Mouse (Mus musculus) hindlimb bud, embryonic 11.5 days (tissue): ENCODE data around the gene Ankrd17.

Source experiments
- DNase-seq: peaks from one replicate; pipeline ENCODE4 v3.0.0-alpha.2; 2012; ENCODE audit warnings: low read depth, low spot score; ENCODE audit errors: extremely low spot score

Gene Ankrd17

DNA sequence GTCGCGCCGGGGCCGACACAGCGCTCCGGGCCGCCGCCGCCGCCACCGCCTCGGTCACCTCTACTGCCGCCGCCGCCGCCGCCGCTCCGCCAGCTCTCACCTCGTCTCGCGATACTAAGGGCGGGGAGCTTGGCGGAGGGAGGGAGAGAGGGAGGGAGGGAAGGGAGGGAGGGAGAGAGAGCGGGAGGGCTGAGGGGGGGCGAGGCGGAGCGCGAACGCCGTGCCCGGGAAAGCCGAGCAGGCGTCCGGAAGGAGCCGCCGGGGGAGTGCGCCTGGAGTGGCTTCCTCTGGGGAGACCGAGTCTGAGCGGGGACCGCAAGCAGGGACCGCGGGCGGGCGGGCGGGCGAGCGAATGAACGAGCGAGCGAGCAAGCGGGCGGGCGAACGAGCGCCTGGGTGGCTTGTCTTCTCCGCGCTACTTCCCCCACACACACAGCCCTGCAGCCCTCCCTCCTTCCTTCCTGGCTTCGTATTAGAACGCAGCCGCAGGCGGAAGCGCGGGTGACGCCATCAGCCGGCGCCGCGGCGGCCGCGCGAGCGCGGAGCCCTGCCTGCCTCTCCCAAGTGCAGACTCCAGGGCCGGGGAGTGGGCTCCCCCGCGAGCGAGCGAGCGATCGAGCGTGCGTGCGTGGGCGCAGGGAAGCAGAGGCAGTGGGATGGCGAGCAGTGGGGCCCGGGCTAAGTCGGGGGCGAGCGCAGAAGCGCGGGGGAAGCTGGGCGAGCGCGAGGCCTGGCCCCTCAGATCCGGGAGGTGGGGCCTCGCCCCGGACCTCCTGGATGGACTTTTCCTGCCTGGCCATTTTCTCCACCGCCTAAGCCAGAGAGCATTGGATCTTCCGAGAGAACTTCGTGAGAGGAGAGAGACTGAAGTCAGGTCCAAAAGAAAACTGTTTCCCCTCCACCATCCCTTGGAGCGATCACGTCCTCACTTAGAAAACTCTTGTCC lies at the start of gene Ankrd17:
TSS of gene Ankrd17 (minus strand) at position 457 of the 946 bp plus-strand sequence.
- DNase-seq = no peak

DNA sequence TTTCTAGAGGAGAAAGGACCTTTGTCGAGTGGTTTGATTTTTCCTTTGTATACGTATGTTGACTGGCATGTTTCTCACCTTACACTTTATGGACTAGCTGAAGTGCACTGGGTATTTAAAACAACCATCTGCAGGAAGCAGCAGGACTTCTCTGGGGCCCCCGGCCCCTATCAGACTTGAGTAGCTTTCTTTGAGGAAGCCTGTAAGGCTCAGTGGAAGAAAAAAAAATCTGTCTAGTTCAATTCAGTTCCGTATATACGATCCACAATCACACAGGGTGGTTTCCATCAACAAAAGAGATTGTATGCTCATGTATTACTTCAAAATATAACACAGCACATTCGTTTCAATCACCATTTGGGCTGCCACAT lies 48.5 kb upstream of the Ankrd17 start:
- no peak for DNase-seq

DNA sequence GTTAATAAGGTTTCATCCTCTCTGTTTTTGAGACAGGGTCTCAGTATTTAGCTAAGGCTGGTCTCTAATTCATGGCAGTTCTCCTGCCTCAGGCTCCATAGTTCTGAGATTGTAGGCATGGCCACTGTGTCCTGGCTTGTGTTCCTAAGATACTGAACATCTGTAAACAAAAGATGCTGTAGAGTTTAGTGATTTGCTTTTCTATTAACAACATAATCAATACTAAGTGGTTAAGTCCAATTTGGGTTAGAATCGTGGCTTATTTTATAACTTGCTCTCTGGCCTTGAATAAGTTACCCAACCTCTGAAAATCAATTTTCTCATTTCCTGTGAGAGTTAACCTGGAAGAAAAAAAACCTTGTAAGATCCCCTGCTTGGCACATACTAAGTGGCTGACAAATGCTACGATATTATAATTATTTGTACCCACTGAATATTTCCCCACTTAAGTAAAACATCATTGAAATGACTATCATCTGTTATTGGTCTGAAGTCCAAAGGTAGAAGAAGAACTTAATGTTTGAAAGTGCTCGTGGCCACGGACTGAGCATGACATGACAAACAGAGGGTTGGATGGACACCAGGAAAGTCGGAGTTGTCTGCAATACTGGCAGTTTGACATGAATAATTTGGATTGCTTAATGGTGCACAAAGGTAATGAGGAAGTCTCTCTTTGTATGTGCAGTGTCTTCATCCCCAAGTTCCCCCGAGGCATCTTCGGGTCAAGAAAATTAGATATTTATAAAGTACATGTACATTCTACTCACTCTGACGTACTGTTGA lies 48.0 kb upstream of the Ankrd17 start:
- DNase-seq = no peak

DNA sequence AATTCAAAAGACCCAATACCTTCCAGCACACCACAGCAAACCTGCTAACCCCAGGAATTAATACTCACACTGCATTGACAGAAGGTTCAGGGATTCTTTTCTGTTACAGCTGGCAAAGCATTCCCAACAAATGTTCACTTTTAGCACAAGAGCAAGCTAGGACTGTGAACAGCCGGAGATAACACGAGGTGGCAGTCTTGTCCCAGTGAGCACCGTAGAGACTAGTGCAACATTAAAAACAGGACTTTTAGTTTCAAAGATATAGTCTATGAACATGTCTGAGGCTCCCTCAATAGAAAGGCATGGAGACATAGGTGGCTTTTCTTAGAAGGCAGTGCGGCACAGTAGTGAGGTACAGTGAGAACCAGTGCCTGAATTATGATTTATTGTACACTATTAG lies 38.8 kb upstream of the Ankrd17 start:
- DNase-seq = no peak

DNA sequence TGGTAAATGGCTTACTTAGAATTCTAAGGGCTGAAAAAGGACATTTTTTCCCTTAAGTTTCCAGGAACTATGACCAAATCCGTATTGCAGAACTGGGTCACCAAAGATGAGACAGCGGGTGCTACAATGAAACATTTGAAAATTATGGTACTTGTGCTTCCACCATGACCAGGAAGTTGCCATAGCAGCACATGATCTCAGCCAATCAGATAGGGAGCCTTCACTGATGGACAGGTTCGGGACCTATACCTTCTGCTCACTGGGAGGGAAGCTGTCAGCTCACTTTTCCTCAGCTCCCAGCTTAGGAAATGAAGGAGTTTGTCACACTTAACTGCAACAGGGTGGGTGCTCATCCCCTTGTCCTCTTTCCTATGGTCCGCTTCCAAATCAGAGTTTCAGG lies 30.4 kb upstream of the Ankrd17 start:
- DNase-seq = no peak

DNA sequence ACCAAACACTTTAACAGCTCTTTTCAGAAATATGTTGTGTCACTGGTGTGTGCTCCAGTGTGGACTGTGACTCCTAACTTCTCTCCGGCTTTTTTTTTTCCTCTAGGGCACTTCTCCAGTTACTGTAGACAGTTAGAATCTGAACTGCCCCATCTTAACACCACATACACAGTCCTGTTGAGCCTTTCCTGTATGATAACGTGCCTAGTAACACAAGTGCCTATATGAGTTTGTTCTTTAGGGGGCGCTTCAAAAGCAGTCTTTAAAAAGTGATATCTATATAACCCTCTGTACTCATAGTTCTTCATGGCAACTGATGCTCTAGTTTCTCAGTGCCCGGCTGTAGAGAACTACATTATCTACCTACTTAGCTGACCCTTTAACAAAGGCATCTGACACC lies 27.9 kb upstream of the Ankrd17 start:
- DNase-seq = no peak

DNA sequence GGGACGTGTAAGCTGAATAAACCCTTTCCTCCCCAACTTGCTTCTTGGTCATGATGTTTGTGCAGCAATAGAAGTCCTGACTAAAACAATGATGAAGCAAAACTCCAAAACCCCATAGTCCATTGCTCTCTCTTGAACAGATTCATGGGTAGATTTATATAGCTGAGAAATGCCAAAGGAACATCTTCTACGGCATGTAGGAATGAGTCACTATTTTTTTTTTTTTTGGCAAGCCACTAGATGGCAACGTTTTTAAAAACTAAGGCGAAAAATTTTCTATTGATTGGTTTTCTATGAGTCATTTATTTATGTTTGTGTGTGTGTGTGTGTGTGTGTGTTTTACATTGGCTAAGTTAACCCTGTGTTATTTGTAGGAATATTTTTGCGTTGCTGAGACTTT lies 27.4 kb upstream of the Ankrd17 start:
- DNase-seq = no peak

DNA sequence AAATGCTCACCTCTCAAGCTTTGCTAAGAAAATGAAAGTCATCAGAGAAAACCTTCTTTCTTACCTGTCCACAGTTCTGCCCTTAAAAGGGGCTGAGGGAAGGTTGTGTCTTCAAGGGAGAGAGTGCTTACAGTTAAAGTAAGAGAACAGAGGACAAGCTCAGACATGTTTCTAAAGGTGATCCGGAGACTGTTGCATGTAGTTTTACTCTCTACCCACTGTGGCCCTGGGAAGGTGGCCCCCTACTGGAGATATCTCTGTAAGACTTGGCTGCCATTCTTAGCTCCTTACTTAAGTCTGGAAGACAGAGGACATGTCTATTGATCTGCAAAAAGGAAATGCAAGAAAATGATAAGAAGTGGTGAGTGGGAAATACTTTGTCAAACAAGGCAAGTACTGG lies 16.7 kb upstream of the Ankrd17 start:
- no peak for DNase-seq

DNA sequence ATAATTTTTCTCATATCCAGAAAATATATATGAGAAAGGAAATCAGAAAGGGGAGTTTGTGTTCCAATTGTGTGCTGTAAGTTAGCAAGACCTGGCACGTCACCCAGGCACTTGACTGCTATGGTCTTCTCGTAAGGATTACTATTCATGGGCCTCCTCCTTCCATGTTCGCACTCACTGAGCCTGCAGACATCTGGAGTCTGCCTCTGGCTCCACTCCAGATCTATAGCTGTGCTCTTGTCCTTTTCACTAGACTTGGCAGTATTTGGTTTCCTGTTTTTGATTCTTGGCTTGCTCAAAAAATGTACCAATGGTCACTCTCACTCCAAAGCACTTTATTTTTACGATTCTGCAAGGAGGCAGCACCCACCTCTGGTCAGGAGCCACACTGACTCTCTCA lies 15.1 kb upstream of the Ankrd17 start:
- DNase-seq = no peak

DNA sequence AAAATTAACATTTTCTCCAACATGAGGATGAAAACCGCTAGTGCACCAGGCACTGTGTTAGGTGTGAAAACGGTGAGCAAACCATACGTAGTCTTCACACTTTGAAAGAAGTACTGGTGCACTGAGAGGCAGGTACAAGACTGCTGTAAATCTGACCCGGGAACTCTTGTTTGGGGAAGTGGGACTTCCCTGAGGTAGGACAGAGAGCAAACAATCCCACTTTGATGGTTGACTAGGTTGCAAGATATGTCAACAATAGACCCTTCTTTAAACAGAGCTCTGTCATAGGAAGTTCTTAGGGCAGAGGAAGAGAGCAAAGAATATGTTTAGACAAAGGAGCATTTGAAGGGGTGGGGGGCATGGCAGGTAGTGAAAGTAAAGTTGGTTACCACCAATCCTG lies 7.3 kb upstream of the Ankrd17 start:
- no peak for DNase-seq

DNA sequence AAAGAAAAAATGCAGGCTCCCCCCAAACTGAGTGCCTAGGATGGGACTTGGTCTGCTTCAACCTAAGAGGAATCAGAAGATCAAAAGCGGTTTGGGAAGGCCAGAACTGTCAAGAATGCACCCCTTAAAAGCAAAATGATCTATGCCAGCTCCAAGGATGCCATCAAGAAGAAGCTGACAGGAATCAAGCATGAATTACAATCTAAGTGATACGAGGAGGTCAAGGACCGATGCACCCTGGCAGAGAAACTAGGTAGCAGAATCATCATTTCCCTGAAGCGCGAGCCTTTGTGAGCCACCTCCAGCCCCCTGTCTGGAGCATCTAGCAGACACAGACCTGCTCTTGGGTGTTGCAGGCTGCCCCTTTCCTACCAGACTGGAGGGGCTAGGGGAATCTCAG lies 4.0 kb upstream of the Ankrd17 start:
- no peak for DNase-seq

DNA sequence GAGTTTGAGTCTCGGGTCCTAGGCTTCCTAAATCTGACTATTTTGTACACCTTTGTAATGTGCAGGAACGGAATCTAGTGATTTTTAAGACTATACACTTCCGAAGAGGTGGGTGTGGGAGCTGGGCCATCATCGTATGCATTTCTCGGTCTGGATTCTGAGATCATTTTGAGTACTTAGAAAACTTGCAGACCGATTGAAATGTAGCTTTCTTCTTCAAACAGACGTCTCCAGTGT lies 608 bp upstream of the Ankrd17 start, which contains the start of gene Gm9958:
TSS of gene Gm9958 (plus strand) at position 138 of the 237 bp plus-strand sequence.
- DNase-seq = no peak

DNA sequence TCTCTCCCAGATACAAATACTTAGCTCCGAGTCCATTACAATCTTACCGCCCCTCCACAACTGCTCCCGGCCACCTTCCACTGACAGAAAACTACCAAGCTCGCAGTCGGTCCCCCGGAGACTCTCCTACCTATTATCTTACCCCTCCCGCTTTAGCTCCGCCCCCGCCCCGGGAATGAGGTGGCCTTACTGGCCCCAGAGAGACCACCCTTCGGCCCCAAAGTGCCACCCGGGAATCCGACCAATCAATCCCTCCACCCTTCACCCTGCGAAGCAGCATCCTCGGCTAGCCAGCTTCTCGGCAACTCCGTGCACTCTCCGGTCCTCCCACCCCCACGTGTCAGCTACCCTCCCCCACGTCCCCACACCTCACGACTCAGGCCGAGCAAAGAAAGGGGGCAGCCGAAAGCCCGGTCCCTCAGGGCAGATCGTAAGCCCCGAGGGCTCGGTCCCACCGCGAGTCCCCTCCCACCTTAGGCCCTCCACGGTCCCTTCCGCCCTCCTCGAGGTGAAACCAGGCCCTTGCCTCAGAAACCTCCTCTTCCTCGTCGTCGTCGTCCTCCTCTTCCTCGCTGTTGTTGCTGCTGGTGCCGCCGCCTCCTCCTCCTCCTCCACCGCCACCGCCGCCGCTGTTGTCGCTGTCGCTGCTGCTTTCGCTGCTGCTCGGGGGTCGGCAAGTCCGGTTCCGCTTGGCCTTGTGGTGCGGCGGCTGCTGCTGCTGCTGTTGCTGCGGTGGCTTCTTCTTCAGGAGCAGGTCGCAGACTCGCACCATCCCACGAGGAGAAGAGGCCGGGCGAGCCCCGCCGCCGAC lies 1.0 kb downstream of the Ankrd17 start:
- DNase-seq = no peak

DNA sequence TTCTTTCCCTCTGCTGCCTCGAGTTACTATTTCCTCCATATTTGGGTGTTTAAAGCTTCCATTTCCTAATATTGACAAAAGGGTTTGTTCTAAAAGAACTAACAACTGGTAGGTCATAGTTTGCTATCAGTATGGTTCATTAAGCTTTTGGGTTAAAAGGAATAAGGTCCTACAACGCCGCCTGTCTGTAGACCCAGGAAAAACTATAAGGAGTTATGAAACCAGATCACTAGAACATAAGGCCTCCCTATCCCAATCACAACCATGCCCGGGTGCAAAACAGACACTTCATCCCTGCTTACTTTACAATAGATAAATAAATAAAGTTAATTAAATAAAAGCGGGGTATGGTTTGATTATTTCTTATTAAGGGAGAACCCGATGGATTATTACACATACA lies 1.9 kb downstream of the Ankrd17 start:
- no peak for DNase-seq

DNA sequence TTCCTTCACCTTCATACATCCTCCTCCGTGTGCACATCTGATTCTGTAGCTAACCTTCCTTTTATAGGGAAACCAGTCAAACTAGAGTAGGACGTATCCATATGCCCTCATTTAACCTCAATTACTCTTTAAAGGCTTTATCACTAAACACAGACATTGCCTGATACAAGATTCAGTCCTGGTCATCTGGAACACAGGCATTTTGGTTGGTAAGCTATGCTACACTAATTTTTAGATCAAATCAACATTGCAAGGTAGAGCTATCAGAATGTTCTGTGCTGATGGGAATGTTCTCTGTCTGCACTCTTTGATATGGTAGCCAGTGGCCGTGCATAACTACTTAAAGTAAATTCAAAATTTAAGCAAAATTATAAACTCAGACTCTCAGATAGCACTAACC lies 10.6 kb downstream of the Ankrd17 start:
- DNase-seq = no peak

DNA sequence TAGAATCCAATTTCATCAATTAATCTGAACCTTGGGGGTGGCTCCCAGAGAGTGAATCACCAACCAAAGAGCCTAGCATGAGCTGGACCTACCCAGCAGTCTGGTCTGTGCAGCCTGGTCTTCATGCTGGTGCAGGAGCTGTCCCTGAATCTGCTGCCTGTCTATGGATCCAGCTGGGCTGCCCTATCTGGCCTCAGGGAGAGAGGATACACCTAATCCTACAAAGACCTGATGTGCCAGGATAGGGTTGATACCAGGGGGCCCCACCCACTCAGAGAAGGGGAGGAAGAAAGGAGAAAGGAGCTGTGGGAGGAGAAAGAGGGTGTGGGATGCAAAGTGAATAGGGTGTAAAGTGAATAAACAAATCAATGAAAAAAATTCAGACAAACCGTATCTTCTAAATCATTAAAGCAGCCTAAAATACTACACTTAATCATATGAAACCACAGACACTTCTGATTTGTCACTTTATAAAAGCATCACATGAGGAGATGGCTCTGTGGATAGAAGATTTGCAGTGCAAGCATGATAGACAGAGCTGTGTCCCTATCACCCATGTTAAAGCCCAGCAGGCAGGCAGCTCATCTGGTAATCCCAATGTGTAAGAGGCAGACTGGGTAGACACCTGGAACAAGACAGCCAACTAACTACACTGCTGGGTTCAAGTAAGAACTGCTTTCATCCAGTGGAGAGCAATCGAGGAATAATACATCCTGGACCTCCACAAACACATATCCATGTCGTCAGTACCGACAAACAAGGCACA lies 12.6 kb downstream of the Ankrd17 start:
- DNase-seq = no peak

DNA sequence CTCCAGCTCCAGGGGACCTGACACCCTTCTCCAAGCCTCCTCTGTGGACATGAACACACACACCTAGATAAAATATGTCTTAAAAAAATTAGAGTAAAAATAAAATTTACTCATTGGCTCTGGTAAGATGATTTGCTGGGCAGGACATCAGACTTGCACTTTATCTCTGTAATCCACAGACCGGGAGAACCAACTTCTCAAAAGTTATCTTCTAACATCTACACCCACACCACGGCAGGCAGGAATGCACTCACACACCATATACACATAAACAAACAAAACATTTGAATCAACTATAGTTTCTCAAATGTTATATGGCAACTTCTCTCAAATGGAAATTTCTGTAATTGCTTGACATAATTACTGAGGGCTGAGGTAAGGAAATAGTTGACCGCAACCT lies 19.5 kb downstream of the Ankrd17 start:
- DNase-seq = no peak

DNA sequence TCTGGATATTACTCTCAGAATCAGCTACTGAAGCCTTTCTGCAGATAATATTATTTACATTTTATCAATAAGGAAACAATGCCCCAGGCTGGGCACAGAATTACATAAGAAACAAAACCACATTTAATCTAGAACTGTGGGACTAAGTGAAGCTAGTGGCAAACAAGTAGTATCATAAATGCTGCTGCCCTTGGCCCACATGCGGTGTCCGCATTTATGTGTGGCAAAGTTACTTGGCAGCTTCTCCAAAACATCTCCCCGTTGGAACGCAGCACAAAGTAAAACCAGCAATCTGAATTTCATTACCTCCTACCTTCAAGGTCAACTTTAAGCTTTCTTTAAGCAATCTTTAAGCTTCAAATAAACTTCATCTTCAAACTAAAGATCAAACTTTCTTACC lies 25.5 kb downstream of the Ankrd17 start:
- no peak for DNase-seq

DNA sequence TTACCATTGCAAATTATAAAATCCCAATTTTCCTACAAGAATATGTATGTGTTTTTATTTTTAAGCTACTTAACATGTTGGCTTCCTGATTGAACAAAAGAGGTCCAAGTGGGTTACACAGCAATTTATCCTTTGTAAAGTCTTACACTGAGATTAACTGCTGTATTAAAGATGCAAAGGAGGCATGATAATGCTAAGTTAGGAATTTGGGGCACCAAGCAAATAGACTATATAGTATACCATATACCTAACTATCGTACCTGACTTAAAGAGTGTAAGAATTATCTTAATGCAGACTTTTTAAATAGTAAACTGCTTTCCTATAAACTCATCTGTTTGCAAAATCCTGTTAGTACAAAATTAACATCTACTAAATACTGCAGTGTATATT lies 26.4 kb downstream of the Ankrd17 start:
- no peak for DNase-seq

DNA sequence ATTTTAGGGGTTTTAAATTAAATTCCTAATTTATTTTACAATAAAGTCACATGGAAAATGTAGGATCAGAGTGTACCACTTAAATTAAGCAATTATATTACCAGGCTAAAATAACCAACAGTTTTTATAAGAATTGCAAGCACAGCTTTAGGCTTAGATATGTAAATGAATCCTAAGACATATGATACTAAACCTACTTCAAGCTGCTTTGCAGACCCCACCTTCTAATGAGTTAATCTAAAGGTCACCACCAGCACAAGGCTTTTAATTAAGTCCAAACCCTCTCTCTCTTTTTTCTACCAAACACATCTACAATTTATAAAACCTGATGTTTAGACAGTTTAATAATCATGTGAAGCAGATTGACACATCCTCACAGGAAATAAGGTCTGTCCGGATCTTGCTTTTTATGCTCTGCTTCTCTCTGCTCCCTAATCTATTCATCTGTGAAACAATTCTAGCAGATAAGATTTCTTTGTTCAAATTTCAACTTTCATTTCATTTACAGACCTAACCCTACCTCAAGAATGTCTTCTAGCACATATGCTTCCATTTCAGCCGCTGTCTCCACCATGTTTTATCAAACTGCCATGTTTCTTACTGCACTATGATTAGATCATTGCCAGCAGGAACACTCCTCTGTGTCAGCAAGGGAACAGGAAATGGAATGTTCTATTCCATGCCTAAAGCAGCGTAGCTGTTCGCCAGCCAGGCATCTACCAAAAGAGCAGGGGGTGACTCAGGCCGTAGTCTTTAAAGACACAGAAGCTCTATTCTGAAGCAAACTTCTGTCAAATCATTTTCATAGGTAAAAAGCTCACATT lies 27.0 kb downstream of the Ankrd17 start:
- peak; percentile 20 for DNase-seq
